Mouse (Mus musculus): Measurements from ENCODE around the gene Eif4g2. TPM values are rescaled to one million over a fixed set of nuclear protein-coding genes. Genes with fewer than 3 reads are reported as not detected.

Eif4g2 gene
- polyA plus RNA-seq, 1 experiment = 1,039 TPM

DNA sequence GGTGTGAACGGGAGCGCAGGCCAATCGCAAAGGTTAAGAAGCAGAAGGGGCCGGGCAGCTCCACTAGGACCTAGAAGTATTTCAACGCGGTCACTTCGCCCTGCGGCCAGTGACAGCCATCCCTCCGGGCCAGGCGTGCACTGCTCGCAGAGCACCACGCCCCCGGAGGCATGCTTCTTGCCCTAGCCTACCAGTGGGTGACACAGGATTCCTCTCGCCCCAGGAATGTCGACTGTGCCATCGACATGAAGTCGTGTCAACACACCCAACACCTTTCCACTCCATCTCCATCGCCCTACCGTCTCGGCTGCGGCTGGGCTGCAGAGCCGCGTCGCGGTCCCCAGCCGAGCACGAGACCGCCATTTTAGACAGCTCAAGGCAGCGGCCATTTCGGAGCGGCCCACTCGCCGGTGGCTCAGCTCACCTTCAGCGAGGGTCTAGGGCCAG, 39.3 kb upstream of the Eif4g2 start:
- H3K4me1 ChIP-seq (ENCODE audit: control insufficient read depth, insufficient read depth, low read length) = no peaks in the 10 kb centered on the region
- H3K27ac ChIP-seq (ENCODE audit: insufficient read depth, low read length) = peak overlapping the region; percentile 21; the same call in 1 of the 2 replicates
- TF ChIP-seq EP300 (IDR thresholded peaks at IDR 0.05; ENCODE audit: insufficient read depth, low read depth, low read length) (no peak), CTCF (IDR thresholded peaks at IDR 0.05; ENCODE audit: low read depth, low read length) (no peak), POLR2A (IDR thresholded peaks at IDR 0.05; ENCODE audit: insufficient read depth, low read length) (no peak)
- H3K9ac ChIP-seq (ENCODE audit: low read depth, poor library complexity, severe bottlenecking) = peak overlapping the region; percentile 61
- peak overlapping the region; percentile 75 for H3K4me3 ChIP-seq (ENCODE audit: low read depth, low read length)
- no peaks in the 10 kb centered on the region for H3K27me3 ChIP-seq (ENCODE audit: control insufficient read depth, insufficient read depth, low read length, poor library complexity, severe bottlenecking)
- no peaks in the 10 kb centered on the region for H3K36me3 ChIP-seq (ENCODE audit: control insufficient read depth, insufficient read depth, low read length, poor library complexity, severe bottlenecking)
- H3K9me3 ChIP-seq (replicated peaks; ENCODE audit: control insufficient read depth, insufficient read depth, low read length, poor library complexity, severe bottlenecking) = no peaks in the 10 kb centered on the region

DNA sequence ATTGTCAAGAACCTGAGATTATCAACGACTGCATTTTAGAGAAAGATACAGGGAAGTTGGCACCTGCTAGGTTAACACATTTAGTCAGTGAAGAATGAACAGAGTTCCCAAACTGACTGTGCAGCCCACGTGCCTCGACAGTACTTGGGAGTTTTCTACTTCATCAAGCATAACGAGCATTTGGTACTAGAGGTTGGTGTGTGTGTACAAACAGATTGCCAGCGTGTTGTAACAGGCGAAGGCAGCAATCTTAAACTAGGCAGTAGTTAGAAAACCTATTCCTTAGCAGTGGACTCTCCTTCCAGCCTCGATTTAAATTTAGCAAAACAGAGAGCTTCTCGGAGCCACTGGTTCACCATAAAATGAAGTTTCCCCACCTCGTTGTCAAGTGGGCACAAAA, 38.7 kb upstream of the Eif4g2 start:
- Histone ChIP-seq H3K36me3 (ENCODE audit: control insufficient read depth, insufficient read depth, low read length, poor library complexity, severe bottlenecking) (no peaks in the 10 kb centered on the region), H3K27ac (ENCODE audit: insufficient read depth, low read length) (no peak overlapping the region), H3K27me3 (ENCODE audit: control insufficient read depth, insufficient read depth, low read length, poor library complexity, severe bottlenecking) (no peaks in the 10 kb centered on the region), H3K9ac (ENCODE audit: low read depth, poor library complexity, severe bottlenecking) (peak overlapping the region; percentile 61), H3K4me3 (ENCODE audit: low read depth, low read length) (no peak overlapping the region; the same call in 1 of the 2 replicates), H3K4me1 (ENCODE audit: control insufficient read depth, insufficient read depth, low read length) (no peaks in the 10 kb centered on the region), H3K9me3 (replicated peaks; ENCODE audit: control insufficient read depth, insufficient read depth, low read length, poor library complexity, severe bottlenecking) (no peaks in the 10 kb centered on the region)
- no peak for TF ChIP-seq CTCF (IDR thresholded peaks at IDR 0.05; ENCODE audit: low read depth, low read length)
- no peak for TF ChIP-seq EP300 (IDR thresholded peaks at IDR 0.05; ENCODE audit: insufficient read depth, low read depth, low read length)
- no peak for TF ChIP-seq POLR2A (IDR thresholded peaks at IDR 0.05; ENCODE audit: insufficient read depth, low read length)

GRCm38 (mm10) chr7:111109561-111109960, 26.7 kb upstream of the Eif4g2 start:
- Histone ChIP-seq H3K9me3 (replicated peaks; ENCODE audit: control insufficient read depth, insufficient read depth, low read length, poor library complexity, severe bottlenecking) (peaks cover 4% of the 10 kb centered on the region; the same call in 1 of the 2 replicates), H3K27ac (ENCODE audit: insufficient read depth, low read length) (no peak overlapping the region), H3K27me3 (ENCODE audit: control insufficient read depth, insufficient read depth, low read length, poor library complexity, severe bottlenecking) (no peaks in the 10 kb centered on the region), H3K36me3 (ENCODE audit: control insufficient read depth, insufficient read depth, low read length, poor library complexity, severe bottlenecking) (no peaks in the 10 kb centered on the region), H3K4me3 (ENCODE audit: low read depth, low read length) (no peak overlapping the region), H3K9ac (ENCODE audit: low read depth, poor library complexity, severe bottlenecking) (no peak overlapping the region), H3K4me1 (ENCODE audit: control insufficient read depth, insufficient read depth, low read length) (no peaks in the 10 kb centered on the region)
- TF ChIP-seq CTCF (IDR thresholded peaks at IDR 0.05; ENCODE audit: low read depth, low read length) (no peak), EP300 (IDR thresholded peaks at IDR 0.05; ENCODE audit: insufficient read depth, low read depth, low read length) (no peak), POLR2A (IDR thresholded peaks at IDR 0.05; ENCODE audit: insufficient read depth, low read length) (no peak)

DNA sequence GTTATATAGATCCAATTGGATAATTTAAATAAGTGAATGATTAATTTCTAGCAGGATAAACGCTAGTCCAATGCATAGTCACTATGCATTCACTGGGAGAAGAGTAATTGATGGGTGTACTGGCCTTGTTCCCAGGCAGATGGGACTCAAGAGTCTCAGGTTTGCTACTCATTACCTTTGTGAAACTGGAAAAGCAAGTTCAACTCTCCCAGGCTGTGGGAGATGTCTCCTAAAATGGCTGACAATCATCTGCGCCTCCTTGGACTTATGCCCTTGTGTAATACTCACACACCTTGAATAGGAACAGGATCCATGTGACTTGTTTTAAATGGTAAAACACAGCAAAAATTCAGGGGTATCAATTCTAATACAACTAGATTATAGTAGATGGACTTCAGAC, 26.3 kb upstream of the Eif4g2 start:
- Histone ChIP-seq H3K27me3 (ENCODE audit: control insufficient read depth, insufficient read depth, low read length, poor library complexity, severe bottlenecking) (no peaks in the 10 kb centered on the region), H3K9me3 (replicated peaks; ENCODE audit: control insufficient read depth, insufficient read depth, low read length, poor library complexity, severe bottlenecking) (peaks cover 4% of the 10 kb centered on the region; the same call in 1 of the 2 replicates), H3K4me3 (ENCODE audit: low read depth, low read length) (no peak overlapping the region), H3K9ac (ENCODE audit: low read depth, poor library complexity, severe bottlenecking) (no peak overlapping the region), H3K36me3 (ENCODE audit: control insufficient read depth, insufficient read depth, low read length, poor library complexity, severe bottlenecking) (no peaks in the 10 kb centered on the region), H3K4me1 (ENCODE audit: control insufficient read depth, insufficient read depth, low read length) (no peaks in the 10 kb centered on the region), H3K27ac (ENCODE audit: insufficient read depth, low read length) (no peak overlapping the region)
- no peak for TF ChIP-seq EP300 (IDR thresholded peaks at IDR 0.05; ENCODE audit: insufficient read depth, low read depth, low read length)
- no peak for TF ChIP-seq CTCF (IDR thresholded peaks at IDR 0.05; ENCODE audit: low read depth, low read length)
- no peak for TF ChIP-seq POLR2A (IDR thresholded peaks at IDR 0.05; ENCODE audit: insufficient read depth, low read length)

DNA sequence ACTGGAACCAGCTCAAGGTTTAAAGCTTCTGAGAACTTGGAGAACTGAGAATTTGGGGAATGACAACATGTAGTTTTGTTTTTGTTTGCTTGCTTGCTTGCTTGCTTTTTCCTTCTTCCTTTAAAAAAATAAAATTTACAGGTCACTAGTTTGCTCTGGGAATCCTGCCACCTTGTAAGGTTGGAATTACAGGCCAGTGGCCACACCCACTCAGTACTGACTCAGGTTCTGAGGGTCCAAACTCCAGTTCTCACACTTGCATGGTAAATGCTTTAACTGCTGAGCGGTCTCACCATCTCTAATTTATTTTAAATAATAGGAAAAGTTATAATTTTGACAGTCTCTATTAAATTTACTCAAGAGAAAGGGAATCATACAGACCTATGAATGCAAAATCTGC, 15.4 kb upstream of the Eif4g2 start:
- TF ChIP-seq POLR2A (IDR thresholded peaks at IDR 0.05; ENCODE audit: insufficient read depth, low read length) (no peak), CTCF (IDR thresholded peaks at IDR 0.05; ENCODE audit: low read depth, low read length) (no peak), EP300 (IDR thresholded peaks at IDR 0.05; ENCODE audit: insufficient read depth, low read depth, low read length) (no peak)
- Histone ChIP-seq H3K27ac (ENCODE audit: insufficient read depth, low read length) (no peak overlapping the region), H3K9ac (ENCODE audit: low read depth, poor library complexity, severe bottlenecking) (no peak overlapping the region), H3K9me3 (replicated peaks; ENCODE audit: control insufficient read depth, insufficient read depth, low read length, poor library complexity, severe bottlenecking) (no peaks in the 10 kb centered on the region), H3K27me3 (ENCODE audit: control insufficient read depth, insufficient read depth, low read length, poor library complexity, severe bottlenecking) (no peaks in the 10 kb centered on the region), H3K36me3 (ENCODE audit: control insufficient read depth, insufficient read depth, low read length, poor library complexity, severe bottlenecking) (no peaks in the 10 kb centered on the region), H3K4me1 (ENCODE audit: control insufficient read depth, insufficient read depth, low read length) (no peaks in the 10 kb centered on the region), H3K4me3 (ENCODE audit: low read depth, low read length) (no peak overlapping the region)

GRCm38 (mm10) chr7:111095169-111095568, 12.3 kb upstream of the Eif4g2 start:
- Histone ChIP-seq H3K27me3 (ENCODE audit: control insufficient read depth, insufficient read depth, low read length, poor library complexity, severe bottlenecking) (no peaks in the 10 kb centered on the region), H3K36me3 (ENCODE audit: control insufficient read depth, insufficient read depth, low read length, poor library complexity, severe bottlenecking) (no peaks in the 10 kb centered on the region)
- TF ChIP-seq CTCF (IDR thresholded peaks at IDR 0.05; ENCODE audit: low read depth, low read length) = no peak
- no peak for TF ChIP-seq POLR2A (IDR thresholded peaks at IDR 0.05; ENCODE audit: insufficient read depth, low read length)
- TF ChIP-seq EP300 (IDR thresholded peaks at IDR 0.05; ENCODE audit: insufficient read depth, low read depth, low read length) = no peak

More at GRCm38 (mm10) chr7:111095169-111095568, 12.3 kb upstream of the Eif4g2 start:
- no peaks in the 10 kb centered on the region for H3K9me3 ChIP-seq (replicated peaks; ENCODE audit: control insufficient read depth, insufficient read depth, low read length, poor library complexity, severe bottlenecking)
- no peaks in the 10 kb centered on the region for H3K4me1 ChIP-seq (ENCODE audit: control insufficient read depth, insufficient read depth, low read length)
- H3K4me3 ChIP-seq (ENCODE audit: low read depth, low read length) = no peak overlapping the region
- no peak overlapping the region for H3K9ac ChIP-seq (ENCODE audit: low read depth, poor library complexity, severe bottlenecking)
- H3K27ac ChIP-seq (ENCODE audit: insufficient read depth, low read length) = no peak overlapping the region
